Mouse (Mus musculus): ENCODE results near the gene Prlh.

- no peak for TF ChIP-seq CTCF (IDR thresholded peaks at IDR 0.05; ENCODE audit: low read depth)
- TF ChIP-seq EP300 (IDR thresholded peaks at IDR 0.05; ENCODE audit: low read depth): no peak
Measured at GRCm38 (mm10) chr1:90981346-90981745, 28.4 kb downstream of the Prlh start.
